Mouse (Mus musculus): ENCODE measurements around the gene D5Ertd579e. TPM values are rescaled to one million over a fixed set of nuclear protein-coding genes. Genes with fewer than 3 reads are reported as not detected.

The D5Ertd579e gene
- total RNA-seq, 2 experiments from 2014 or later = 100 to 103 TPM

DNA sequence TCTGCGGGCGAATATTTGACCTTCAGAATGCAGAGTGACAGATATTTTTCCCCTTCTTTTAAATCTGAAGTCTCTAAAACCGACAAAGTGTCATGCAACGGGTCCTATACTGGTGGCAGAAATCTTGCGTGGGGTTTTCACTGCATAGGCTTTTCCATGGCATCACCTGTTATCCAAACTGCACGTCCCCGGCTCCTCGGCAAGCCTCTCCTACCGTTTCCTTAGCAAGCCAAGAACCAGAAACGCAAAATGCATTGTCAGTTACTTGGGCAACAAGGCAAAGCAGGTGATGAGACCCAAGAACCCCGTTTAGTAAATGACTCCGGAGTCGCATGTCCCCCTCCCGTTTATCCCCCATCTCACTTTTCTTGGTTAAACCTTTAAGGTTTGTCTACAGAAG, 819 bp downstream of the D5Ertd579e start:
- no peak for DNase-seq (ENCODE audit: low spot score in 2 of 2)

DNA sequence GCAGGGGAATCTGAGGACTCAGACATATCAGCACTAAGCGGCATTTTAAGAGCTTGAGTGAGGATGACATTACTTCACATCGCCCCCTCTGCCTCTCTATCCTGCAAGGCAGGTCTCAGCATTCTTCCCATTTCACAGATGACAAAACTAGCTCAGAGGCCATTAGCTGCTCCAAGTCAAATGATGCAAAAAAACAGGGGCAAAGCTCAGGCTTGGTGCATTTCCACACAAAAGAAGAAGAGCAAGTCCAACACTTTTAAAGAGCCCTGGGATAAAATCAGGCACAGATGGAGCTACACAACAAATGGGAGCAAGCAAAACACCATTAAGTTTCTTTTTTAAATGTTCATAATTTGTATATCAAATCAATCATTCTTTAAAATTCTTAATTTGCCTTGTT, 2.2 kb downstream of the D5Ertd579e start:
- TF ChIP-seq CTCF (conservative IDR thresholded peaks at IDR 0.05) = 0 out of 2 replicates have a peak, but pooled peaks have one; percentile 20

More for the DNA sequence above, 819 bp downstream of the D5Ertd579e start:
- H3K4me3 ChIP-seq = peak overlapping the region; percentile 89
- TF ChIP-seq CTCF (conservative IDR thresholded peaks at IDR 0.05) = no peak
- H3K27ac ChIP-seq = peak overlapping the region; percentile 99

DNA sequence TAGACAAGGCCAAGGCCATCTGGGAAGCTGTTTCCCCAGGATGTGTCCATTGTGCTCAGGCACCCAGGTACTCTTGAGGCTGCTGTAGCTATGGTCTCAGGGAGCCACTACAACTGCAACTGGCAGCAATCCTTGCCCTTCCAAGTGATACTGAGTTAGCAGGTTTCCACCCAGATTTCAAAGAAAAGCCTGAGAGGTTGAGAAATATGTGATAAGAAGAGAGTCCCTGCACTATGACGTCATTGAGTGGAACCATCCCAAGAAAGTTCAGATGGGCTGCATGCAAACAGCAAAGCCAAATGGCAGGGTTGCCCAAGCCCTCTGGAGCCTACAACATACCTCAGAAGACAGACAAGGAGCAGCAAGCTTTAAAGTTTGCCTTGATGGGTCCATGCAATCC, 4.4 kb downstream of the D5Ertd579e start:
- no peak overlapping the region for H3K27ac ChIP-seq
- H3K4me3 ChIP-seq = no peak overlapping the region
- no peak for TF ChIP-seq CTCF (conservative IDR thresholded peaks at IDR 0.05)
- no peak for DNase-seq (ENCODE audit: low spot score in 2 of 2)

More for the DNA sequence above, 2.2 kb downstream of the D5Ertd579e start:
- peak overlapping the region; percentile 89; the same call in 1 of the 2 replicates for H3K4me3 ChIP-seq
- no peak for DNase-seq (ENCODE audit: low spot score in 2 of 2)
- H3K27ac ChIP-seq = 0 out of 2 replicates have a peak overlapping the region, but pooled peaks have one; percentile 99

DNA sequence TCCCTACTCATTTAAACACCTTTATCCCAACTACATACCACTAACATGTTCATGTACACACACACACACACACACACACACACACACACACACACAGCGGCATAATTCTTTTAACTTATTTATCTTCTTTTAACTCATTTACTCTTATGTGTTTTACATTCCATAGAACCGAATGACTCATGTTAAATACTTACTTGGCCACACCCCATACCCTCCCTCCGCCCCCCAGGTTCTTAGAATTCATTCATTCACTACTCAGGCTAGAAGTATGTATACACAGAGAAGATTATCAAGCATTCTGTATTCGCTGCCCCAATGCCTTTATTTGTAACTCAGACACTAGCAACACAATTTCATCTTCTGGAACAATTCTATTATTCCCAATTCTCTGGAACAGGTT, 10.7 kb downstream of the D5Ertd579e start:
- no peak overlapping the region for H3K27ac ChIP-seq
- no peak for DNase-seq (ENCODE audit: low spot score in 2 of 2)
- H3K4me3 ChIP-seq = no peak overlapping the region
- TF ChIP-seq CTCF (conservative IDR thresholded peaks at IDR 0.05) = no peak

DNA sequence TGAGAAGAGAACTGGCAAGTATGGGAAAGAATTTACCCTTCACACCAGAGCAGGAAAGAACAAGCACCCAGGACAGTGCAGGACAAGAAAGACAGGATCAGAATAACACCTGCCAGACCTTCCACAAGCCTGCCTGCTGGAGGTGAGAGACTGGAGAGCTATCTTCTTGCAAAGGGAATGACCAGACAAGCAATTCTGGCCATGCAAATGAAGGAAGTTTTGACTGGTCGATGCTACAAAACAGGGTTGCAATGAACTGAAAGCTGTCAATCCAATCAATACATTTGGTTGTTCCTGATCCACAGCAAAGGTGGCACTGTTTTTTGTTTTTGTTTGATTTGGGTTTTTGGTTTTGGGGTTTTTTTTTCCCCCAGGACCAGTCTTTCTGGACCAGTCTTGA, 12.2 kb downstream of the D5Ertd579e start:
- TF ChIP-seq CTCF (conservative IDR thresholded peaks at IDR 0.05) = no peak
- DNase-seq (ENCODE audit: low spot score in 2 of 2) = no peak

DNA sequence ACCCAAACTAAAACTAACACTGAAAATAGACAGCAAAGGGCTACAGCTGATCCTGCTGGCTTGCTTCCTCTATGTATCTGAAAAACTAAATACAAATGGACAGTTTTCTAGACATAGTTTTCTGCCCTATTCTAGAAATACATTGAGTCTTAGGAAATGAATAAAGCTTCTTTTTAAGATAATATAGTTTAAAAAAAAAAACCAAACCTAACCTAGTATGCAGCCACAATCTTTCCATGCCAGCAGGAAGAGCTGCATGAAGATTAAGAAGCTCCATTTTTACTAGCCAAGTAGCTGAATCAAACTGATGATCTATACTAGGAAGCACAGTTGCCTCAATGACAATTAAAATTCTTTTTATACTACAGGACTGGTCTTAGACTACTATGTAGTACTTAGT, 14.6 kb downstream of the D5Ertd579e start:
- no peak overlapping the region for H3K4me3 ChIP-seq
- DNase-seq (ENCODE audit: low spot score in 2 of 2) = no peak
- no peak for TF ChIP-seq CTCF (conservative IDR thresholded peaks at IDR 0.05)
- H3K27ac ChIP-seq = no peak overlapping the region

More for the DNA sequence above, 12.2 kb downstream of the D5Ertd579e start:
- no peak overlapping the region for H3K27ac ChIP-seq
- H3K4me3 ChIP-seq = no peak overlapping the region

DNA sequence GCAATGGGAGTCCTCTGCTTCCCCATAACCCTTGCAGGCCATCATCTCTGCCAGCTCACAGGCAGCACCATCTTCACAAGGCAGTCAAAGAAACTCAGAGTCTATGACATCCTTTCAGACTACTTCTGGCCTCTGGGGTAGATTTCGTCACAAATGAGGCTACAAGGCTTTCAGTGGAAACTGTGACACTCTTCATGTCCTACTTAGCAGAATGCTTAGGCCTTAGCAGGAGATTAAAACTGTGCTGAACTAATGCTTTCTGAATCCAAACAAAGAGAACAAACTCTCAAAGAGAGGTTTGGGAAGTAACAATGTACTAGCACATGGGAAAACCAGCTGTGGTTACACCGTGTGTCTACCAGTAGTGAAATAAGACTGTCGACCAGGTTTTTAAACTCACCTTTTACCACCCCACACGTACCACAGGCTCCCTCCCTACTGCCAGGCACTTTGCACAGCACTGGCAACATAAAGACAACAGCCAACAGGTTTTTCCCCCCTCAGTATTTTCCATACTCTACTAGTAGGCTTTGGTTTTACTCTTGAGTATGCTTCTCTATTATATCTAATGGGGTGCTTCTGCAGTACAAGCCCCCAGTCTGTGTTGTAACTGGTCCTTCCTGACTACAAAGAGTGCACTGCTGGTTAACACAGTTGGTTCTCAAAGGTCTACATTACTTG, 15.8 kb downstream of the D5Ertd579e start:
- no peak for TF ChIP-seq CTCF (conservative IDR thresholded peaks at IDR 0.05)
- H3K4me3 ChIP-seq = no peak overlapping the region
- DNase-seq (ENCODE audit: low spot score in 2 of 2) = no peak
- H3K27ac ChIP-seq = 0 out of 2 replicates have a peak overlapping the region, but pooled peaks have one; percentile 9

DNA sequence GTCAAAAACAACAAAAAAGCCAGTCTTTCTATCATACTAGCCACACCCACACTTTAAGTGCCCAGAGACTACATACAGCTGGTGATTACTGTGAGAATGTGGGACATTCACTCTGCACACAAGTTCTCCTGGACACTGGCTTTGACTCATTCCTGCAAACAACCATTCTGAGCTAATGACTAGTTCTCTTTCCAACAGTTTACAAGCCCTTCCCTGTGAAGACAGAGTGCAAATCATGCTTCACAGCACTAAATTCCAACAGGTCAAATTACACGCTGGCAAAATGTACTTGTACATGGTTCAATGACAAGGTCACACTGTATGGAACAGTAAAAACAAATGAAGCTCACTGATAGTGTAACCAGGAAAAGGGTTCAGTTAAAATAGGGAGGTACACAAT, 17.0 kb downstream of the D5Ertd579e start:
- no peak for TF ChIP-seq CTCF (conservative IDR thresholded peaks at IDR 0.05)
- no peak for DNase-seq (ENCODE audit: low spot score in 2 of 2)
- no peak overlapping the region for H3K4me3 ChIP-seq
- no peak overlapping the region for H3K27ac ChIP-seq

DNA sequence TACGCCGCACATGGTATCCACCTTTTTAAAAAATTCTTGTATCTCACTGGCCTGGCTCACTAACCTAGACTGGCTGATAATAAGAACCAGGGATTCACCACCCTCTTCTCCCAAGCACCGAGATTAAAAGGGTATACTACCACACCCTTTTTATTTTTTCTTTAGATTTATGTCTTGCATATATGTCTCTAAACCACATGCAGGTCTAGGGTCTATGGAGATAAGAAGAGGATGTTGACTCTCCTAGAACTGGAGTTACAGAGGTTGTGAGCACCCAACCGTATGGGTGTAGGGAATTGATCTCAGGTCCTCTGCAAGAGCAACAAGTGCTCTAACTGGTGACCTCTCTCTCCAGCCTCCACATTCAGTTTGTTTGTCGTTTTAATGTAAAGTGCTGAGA, 17.9 kb downstream of the D5Ertd579e start:
- DNase-seq (ENCODE audit: low spot score in 2 of 2) = no peak
- no peak for TF ChIP-seq CTCF (conservative IDR thresholded peaks at IDR 0.05)
- H3K4me3 ChIP-seq = no peak overlapping the region
- no peak overlapping the region for H3K27ac ChIP-seq

DNA sequence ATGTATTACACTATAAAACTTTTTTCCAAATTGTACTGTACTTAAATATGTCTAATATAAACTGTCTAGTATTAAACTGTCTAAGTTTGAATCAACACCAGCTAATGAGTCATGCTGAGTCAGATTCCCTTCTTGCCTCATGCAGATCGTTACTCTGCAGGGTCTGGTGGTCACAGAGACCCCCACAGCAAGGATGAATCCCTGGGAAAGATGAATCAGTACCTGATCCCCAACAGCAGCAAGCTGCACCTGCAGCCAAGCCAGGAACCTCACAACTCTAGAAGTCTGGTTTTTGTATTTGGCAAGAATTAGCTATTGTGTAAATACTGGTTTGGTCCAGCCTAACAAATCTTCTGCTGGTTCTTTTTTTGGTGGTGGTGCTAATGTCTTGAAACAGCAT, 20.4 kb downstream of the D5Ertd579e start:
- no peak for DNase-seq (ENCODE audit: low spot score in 2 of 2)
- no peak for TF ChIP-seq CTCF (conservative IDR thresholded peaks at IDR 0.05)
- no peak overlapping the region for H3K27ac ChIP-seq
- no peak overlapping the region for H3K4me3 ChIP-seq

DNA sequence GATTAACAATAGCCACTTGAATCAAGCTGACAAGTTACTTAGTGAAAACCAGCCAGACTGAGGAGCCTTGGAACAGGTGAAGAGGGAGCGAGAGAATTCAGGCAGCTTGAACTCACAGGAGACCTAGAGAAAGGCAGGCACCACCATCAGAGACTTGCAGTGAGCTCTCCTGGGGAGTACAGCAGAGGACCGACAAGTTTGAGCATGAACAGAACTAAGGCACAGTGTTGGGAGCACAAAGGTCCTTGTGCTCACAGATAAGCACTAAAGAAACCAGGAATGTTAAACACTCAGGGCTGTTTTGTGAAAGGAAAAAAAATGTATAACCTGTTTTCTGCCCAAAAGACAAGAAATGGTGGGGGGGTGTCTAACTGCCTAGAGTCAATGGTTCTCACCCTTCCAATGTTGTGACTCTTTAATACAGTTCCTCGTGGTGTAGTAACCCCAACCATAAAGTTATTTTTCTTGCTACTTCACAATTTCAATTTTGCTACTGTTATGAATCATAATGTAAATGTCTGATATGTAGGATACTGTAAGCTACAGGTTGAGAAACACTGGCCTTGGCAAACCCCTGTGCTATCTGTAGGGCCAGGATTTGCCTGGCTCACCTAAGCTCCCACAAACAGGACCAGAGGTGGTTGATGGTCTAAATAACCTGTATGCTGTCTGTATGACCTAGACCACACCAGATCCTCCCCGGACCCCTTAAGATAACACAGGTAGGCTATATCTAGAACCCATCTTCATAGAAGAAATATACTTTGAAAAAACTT, 21.0 kb downstream of the D5Ertd579e start:
- Histone ChIP-seq H3K27ac (no peak overlapping the region), H3K4me3 (no peak overlapping the region)
- DNase-seq (ENCODE audit: low spot score in 2 of 2) = no peak
- no peak for TF ChIP-seq CTCF (conservative IDR thresholded peaks at IDR 0.05)

DNA sequence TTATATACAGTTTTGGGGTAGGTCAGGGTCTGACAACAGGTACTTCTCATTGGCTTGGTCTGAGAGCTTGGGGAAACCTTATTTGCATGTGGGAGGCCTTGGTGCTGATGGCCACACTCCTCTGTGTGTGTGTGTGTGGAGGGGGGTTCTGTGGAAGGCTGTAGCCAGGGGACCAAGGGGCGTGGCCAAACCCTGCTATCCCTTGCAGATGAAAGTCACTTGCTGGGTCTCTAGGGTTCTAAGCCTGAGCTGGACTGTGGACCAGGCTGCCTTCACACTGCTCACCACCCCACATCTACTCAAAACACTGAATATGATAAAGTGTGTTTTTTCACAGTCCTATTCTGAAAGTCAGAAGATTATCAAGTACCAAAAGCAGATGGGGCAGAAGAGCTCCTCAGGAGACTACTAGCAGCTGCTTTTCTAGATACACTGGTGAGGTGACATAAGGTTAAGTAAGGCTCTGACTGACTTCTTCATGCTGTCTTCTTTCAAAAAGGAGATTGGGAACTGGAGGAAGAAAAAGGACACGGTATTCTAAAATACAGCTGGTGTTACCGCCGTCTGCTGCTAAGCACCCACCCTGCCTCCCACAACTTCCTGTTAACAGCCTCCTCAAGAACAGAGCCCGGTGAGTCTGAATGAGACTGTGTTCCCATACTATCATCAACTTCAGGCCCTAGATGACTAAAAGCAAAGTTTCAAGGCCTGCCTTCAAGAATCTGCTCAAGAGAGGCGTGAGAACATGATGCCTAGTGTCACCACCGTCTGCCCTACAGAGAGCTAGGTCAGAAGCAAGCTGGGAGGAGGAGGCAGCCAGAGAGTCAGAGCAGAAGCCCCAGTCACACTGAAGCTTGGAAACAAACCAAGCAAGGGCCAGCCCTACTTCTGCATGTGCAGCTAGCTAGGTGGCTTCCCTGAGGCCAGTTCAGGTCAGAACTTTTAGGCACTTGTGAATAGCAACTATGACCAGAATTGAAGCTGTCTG, 26.5 kb downstream of the D5Ertd579e start:
- Histone ChIP-seq H3K4me3 (no peak overlapping the region), H3K27ac (peak overlapping the region; percentile 76)
- TF ChIP-seq CTCF (conservative IDR thresholded peaks at IDR 0.05) = no peak
- DNase-seq (ENCODE audit: low spot score in 2 of 2) = peak; percentile 52 to 82

Measured in layer of hippocampus, adult 2 months (tissue).